Mouse (Mus musculus): ENCODE results near the gene Grwd1. TPM values are rescaled to one million over a fixed set of nuclear protein-coding genes. Genes with fewer than 3 reads are reported as not detected.

Grwd1 gene
- total RNA-seq, 1 experiment, result 107 TPM

- no peak overlapping the region for H3K27ac ChIP-seq (ENCODE audit: insufficient read depth, low read depth, low read length, poor library complexity, severe bottlenecking)
- no peak for TF ChIP-seq ZC3H11A (IDR thresholded peaks at IDR 0.05; ENCODE audit: borderline replicate concordance, low read depth, low read length)
- no peak for TF ChIP-seq HCFC1 (IDR thresholded peaks at IDR 0.05; ENCODE audit: borderline replicate concordance, insufficient read depth, low read length)
- no peak for TF ChIP-seq MAFK (IDR thresholded peaks at IDR 0.05; ENCODE audit: insufficient read depth, low read depth, low read length)
- TF ChIP-seq CHD2 (IDR thresholded peaks at IDR 0.05; ENCODE audit: low read depth, low read length), result no peak
- TF ChIP-seq ZNF384 (IDR thresholded peaks at IDR 0.05; ENCODE audit: low read depth, low read length), result no peak
- DNase-seq (ENCODE audit: low read depth, low spot score), result no peak
- in situ Hi-C loops (cut with MboI; ENCODE audit: low sequenced_read_pairs in 2 of 2, unreplicated experiment in 2 of 2), result no loop called here
- no peaks in the 10 kb centered on the region for H3K36me3 ChIP-seq (ENCODE audit: control insufficient read depth, insufficient read depth, low read length, poor library complexity, severe bottlenecking)
- no peak overlapping the region for H3K4me3 ChIP-seq (ENCODE audit: insufficient read depth in 1 of 2, low read depth in 1 of 2, low read length in 2 of 2, poor library complexity in 1 of 2, severe bottlenecking in 1 of 2)
- no peaks in the 10 kb centered on the region for H3K9me3 ChIP-seq (ENCODE audit: control insufficient read depth, insufficient read depth, low read depth, low read length)
- H3K9ac ChIP-seq (ENCODE audit: insufficient read depth, low read depth, low read length, poor library complexity, severe bottlenecking), result no peak overlapping the region
- H3K4me1 ChIP-seq (ENCODE audit: control insufficient read depth in 2 of 2, insufficient read depth in 2 of 2, low read length in 2 of 2, poor library complexity in 1 of 2), result no peaks in the 10 kb centered on the region
Measured at GRCm38 (mm10) chr7:45850661-45851060, 19.9 kb upstream of the Grwd1 start.

GRCm38 (mm10) chr7:45848447-45849027, 17.8 kb upstream of the Grwd1 start:
- H3K27ac ChIP-seq (ENCODE audit: insufficient read depth, low read depth, low read length, poor library complexity, severe bottlenecking), result no peak overlapping the region
- no peaks in the 10 kb centered on the region for H3K36me3 ChIP-seq (ENCODE audit: control insufficient read depth, insufficient read depth, low read length, poor library complexity, severe bottlenecking)
- no peak for TF ChIP-seq ZNF384 (IDR thresholded peaks at IDR 0.05; ENCODE audit: low read depth, low read length)
- no peak for TF ChIP-seq HCFC1 (IDR thresholded peaks at IDR 0.05; ENCODE audit: borderline replicate concordance, insufficient read depth, low read length)
- no peak for TF ChIP-seq ZC3H11A (IDR thresholded peaks at IDR 0.05; ENCODE audit: borderline replicate concordance, low read depth, low read length)
- TF ChIP-seq MAFK (IDR thresholded peaks at IDR 0.05; ENCODE audit: insufficient read depth, low read depth, low read length), result no peak
- no peak for TF ChIP-seq CHD2 (IDR thresholded peaks at IDR 0.05; ENCODE audit: low read depth, low read length)
- no peak overlapping the region for H3K4me3 ChIP-seq (ENCODE audit: insufficient read depth in 1 of 2, low read depth in 1 of 2, low read length in 2 of 2, poor library complexity in 1 of 2, severe bottlenecking in 1 of 2)
- H3K9ac ChIP-seq (ENCODE audit: insufficient read depth, low read depth, low read length, poor library complexity, severe bottlenecking), result no peak overlapping the region
- in situ Hi-C loops (cut with MboI; ENCODE audit: low sequenced_read_pairs in 2 of 2, unreplicated experiment in 2 of 2), result no loop called here
- H3K4me1 ChIP-seq (ENCODE audit: control insufficient read depth in 2 of 2, insufficient read depth in 2 of 2, low read length in 2 of 2, poor library complexity in 1 of 2), result no peaks in the 10 kb centered on the region
- H3K9me3 ChIP-seq (ENCODE audit: control insufficient read depth, insufficient read depth, low read depth, low read length), result no peaks in the 10 kb centered on the region
- DNase-seq (ENCODE audit: low read depth, low spot score), result no peak

GRCm38 (mm10) chr7:45842950-45843744, 12.4 kb upstream of the Grwd1 start:
- Histone ChIP-seq H3K9ac (ENCODE audit: insufficient read depth, low read depth, low read length, poor library complexity, severe bottlenecking) (no peak overlapping the region), H3K4me3 (ENCODE audit: insufficient read depth in 1 of 2, low read depth in 1 of 2, low read length in 2 of 2, poor library complexity in 1 of 2, severe bottlenecking in 1 of 2) (no peak overlapping the region), H3K9me3 (ENCODE audit: control insufficient read depth, insufficient read depth, low read depth, low read length) (no peaks in the 10 kb centered on the region), H3K36me3 (ENCODE audit: control insufficient read depth, insufficient read depth, low read length, poor library complexity, severe bottlenecking) (no peaks in the 10 kb centered on the region), H3K27ac (ENCODE audit: insufficient read depth, low read depth, low read length, poor library complexity, severe bottlenecking) (no peak overlapping the region), H3K4me1 (ENCODE audit: control insufficient read depth in 2 of 2, insufficient read depth in 2 of 2, low read length in 2 of 2, poor library complexity in 1 of 2) (no peaks in the 10 kb centered on the region)
- TF ChIP-seq ZC3H11A (IDR thresholded peaks at IDR 0.05; ENCODE audit: borderline replicate concordance, low read depth, low read length), result no peak
- in situ Hi-C loops (cut with MboI; ENCODE audit: low sequenced_read_pairs in 2 of 2, unreplicated experiment in 2 of 2), result no loop called here
- DNase-seq (ENCODE audit: low read depth, low spot score), result no peak

- H3K4me1 ChIP-seq (ENCODE audit: control insufficient read depth in 2 of 2, insufficient read depth in 2 of 2, low read length in 2 of 2, poor library complexity in 1 of 2), result peaks cover 0 to 6% of the 10 kb centered on the region in 2 experiments; a peak in 2 of 4 replicates
- H3K9ac ChIP-seq (ENCODE audit: insufficient read depth, low read depth, low read length, poor library complexity, severe bottlenecking), result peak overlapping the region; percentile 59
- DNase-seq (ENCODE audit: low read depth, low spot score), result no peak
- TF ChIP-seq HCFC1 (IDR thresholded peaks at IDR 0.05; ENCODE audit: borderline replicate concordance, insufficient read depth, low read length), result no peak
- no peak for TF ChIP-seq ZC3H11A (IDR thresholded peaks at IDR 0.05; ENCODE audit: borderline replicate concordance, low read depth, low read length)
- TF ChIP-seq ZNF384 (IDR thresholded peaks at IDR 0.05; ENCODE audit: low read depth, low read length), result no peak
- TF ChIP-seq CHD2 (IDR thresholded peaks at IDR 0.05; ENCODE audit: low read depth, low read length), result no peak
- TF ChIP-seq MAFK (IDR thresholded peaks at IDR 0.05; ENCODE audit: insufficient read depth, low read depth, low read length), result no peak
- peaks cover 3% of the 10 kb centered on the region; the same call in 1 of the 2 replicates for H3K36me3 ChIP-seq (ENCODE audit: control insufficient read depth, insufficient read depth, low read length, poor library complexity, severe bottlenecking)
- peak overlapping the region; percentile 54 to 73 for H3K4me3 ChIP-seq (ENCODE audit: insufficient read depth in 1 of 2, low read depth in 1 of 2, low read length in 2 of 2, poor library complexity in 1 of 2, severe bottlenecking in 1 of 2)
- no peak overlapping the region for H3K27ac ChIP-seq (ENCODE audit: insufficient read depth, low read depth, low read length, poor library complexity, severe bottlenecking)
- in situ Hi-C loops (cut with MboI; ENCODE audit: low sequenced_read_pairs in 2 of 2, unreplicated experiment in 2 of 2), result no loop called here
- no peaks in the 10 kb centered on the region for H3K9me3 ChIP-seq (ENCODE audit: control insufficient read depth, insufficient read depth, low read depth, low read length)
Measured at GRCm38 (mm10) chr7:45833924-45834323, 3.2 kb upstream of the Grwd1 start.

Measured in ES-E14 (cell line).